Mouse (Mus musculus): Measurements from ENCODE around the gene Nfxl1.

DNA sequence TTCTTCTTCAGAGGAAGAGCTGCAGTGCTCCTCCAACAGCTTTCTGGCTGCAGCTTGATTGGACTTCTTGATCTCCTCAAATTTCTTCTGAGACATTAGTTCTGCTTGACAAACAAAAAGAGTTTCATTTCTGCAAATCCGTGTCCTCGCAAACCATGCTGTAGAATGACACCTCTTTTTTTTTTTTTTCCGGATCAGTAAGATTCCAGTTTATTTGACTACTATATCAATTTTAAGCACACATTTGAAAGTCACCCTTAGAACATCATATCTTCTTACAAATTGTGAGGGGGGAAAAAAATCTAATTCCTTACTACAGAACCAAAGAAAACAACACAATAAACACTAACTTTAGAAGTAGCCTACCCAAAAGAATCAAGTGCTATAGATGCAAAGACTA, 3.2 kb downstream of the Nfxl1 start:
- TF ChIP-seq TAL1 (IDR thresholded peaks at IDR 0.05; ENCODE audit: low read length) (no peak), GATA1 (IDR thresholded peaks at IDR 0.05; ENCODE audit: low read length) (no peak)

Data from erythroblast, embryonic 14.5 days (primary cell).